Mouse (Mus musculus) megakaryocyte, embryonic 14.5 days (primary cell): Measurements from ENCODE around the gene Mllt10.

Experiments
- FLI1 ChIP-seq: IDR thresholded peaks from 2 replicates; pipeline ENCODE4 v1.6.1; 2012; ENCODE audit warnings: low read length, inconsistent platforms, mixed read lengths
- GATA1 ChIP-seq: IDR thresholded peaks from 3 replicates; pipeline ENCODE4 v1.6.1; 2012; ENCODE audit warnings: mixed read lengths, low read length, inconsistent platforms, borderline replicate concordance

GRCm38 (mm10) chr2:18202923-18203322 is 147.9 kb downstream of the Mllt10 start:
- TF ChIP-seq GATA1 (no peak), FLI1 (no peak)
